Mouse (Mus musculus) CH12.LX (cell line): ENCODE measurements around the gene Troap.
"Not testable (repeated sequence)": the region's sequence is repeated elsewhere in the genome, so short reads cannot be mapped to it uniquely, and the experiment has no call there.

Source experiments
- CHD2 ChIP-seq: IDR thresholded peaks from 2 replicates; pipeline ENCODE4 v1.6.1; 2011; ENCODE audit warnings: low read length, improper control_type of control experiment
- CTCF ChIP-seq, 2 experiments: IDR thresholded peaks in 1 of 2; conservative IDR thresholded peaks in 1 of 2; 2 replicates each; pipeline ENCODE4 v1.5.1; 2011 to 2012; ENCODE audit warnings: low read depth in 2 of 2, low read length in 2 of 2, improper control_type of control experiment in 1 of 2, inconsistent platforms in 1 of 2, mild to moderate bottlenecking in 1 of 2, moderate library complexity in 1 of 2
- E2F4 ChIP-seq: IDR thresholded peaks from 2 replicates; pipeline ENCODE4 v1.6.1; 2011; ENCODE audit warnings: low read depth, low read length, improper control_type of control experiment; ENCODE audit not compliant: insufficient replicate concordance
- EP300 ChIP-seq: IDR thresholded peaks from 2 replicates; pipeline ENCODE4 v1.6.1; 2011; ENCODE audit warnings: low read length, improper control_type of control experiment
- GABPA ChIP-seq: IDR thresholded peaks from 2 replicates; pipeline ENCODE4 v1.6.1; 2012; ENCODE audit warnings: low read depth, low read length, improper control_type of control experiment, inconsistent platforms; ENCODE audit not compliant: insufficient replicate concordance
- KAT2A ChIP-seq: IDR thresholded peaks from 2 replicates; pipeline ENCODE4 v1.6.1; 2012; ENCODE audit warnings: low read length, improper control_type of control experiment, inconsistent platforms; ENCODE audit not compliant: insufficient replicate concordance
- MEF2A ChIP-seq: IDR thresholded peaks from 2 replicates; pipeline ENCODE4 v1.6.1; 2014; ENCODE audit warnings: low read depth, mild to moderate bottlenecking, inconsistent platforms, low read length, improper control_type of control experiment, borderline replicate concordance
- NRF1 ChIP-seq: IDR thresholded peaks from 2 replicates; pipeline ENCODE4 v1.6.1; 2014; ENCODE audit warnings: low read depth, mild to moderate bottlenecking, inconsistent platforms, low read length, improper control_type of control experiment, moderate library complexity
- POLR2A ChIP-seq: IDR thresholded peaks from 2 replicates; pipeline ENCODE4 v1.6.1; 2011; ENCODE audit warnings: low read depth, mild to moderate bottlenecking, improper control_type of control experiment, low read length
- RAD21 ChIP-seq: IDR thresholded peaks from 2 replicates; pipeline ENCODE4 v1.6.1; 2011; ENCODE audit warnings: low read depth, mild to moderate bottlenecking, low read length, improper control_type of control experiment, moderate library complexity
- TCF12 ChIP-seq: IDR thresholded peaks from 2 replicates; pipeline ENCODE4 v1.6.1; 2014; ENCODE audit warnings: low read depth, mild to moderate bottlenecking, inconsistent platforms, low read length, improper control_type of control experiment
- ZC3H11A ChIP-seq: IDR thresholded peaks from 2 replicates; pipeline ENCODE4 v1.6.1; 2012; ENCODE audit warnings: low read depth, mild to moderate bottlenecking, inconsistent platforms, low read length, improper control_type of control experiment
- ZMIZ1 ChIP-seq: IDR thresholded peaks from 2 replicates; pipeline ENCODE4 v1.6.1; 2012; ENCODE audit warnings: low read depth, mild to moderate bottlenecking, inconsistent platforms, low read length, improper control_type of control experiment

DNA sequence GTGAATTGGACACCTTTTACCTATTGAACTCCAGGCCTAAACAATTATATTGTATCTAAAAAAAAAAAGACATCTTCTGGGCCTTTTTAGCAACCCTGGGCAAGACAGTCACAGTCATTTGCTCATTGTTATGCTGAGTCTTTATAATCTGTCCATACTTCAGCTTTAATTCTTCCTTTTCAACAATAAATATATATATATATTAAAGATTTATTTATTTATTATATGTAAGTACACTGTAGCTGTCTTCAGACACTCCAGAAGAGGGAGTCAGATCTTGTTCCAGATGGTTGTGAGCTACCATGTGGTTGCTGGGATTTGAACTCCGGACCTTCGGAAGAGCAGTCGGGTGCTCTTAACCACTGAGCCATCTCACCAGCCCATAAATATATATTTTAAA, 1.6 kb downstream of the Troap start:
- not testable (repeated sequence) for TF ChIP-seq CTCF (conservative IDR thresholded peaks at IDR 0.05 in 1 of 2, IDR thresholded peaks at IDR 0.05 in 1 of 2; ENCODE audit: low read depth in 2 of 2, low read length in 2 of 2); POLR2A; KAT2A; E2F4; EP300; ZC3H11A; ZMIZ1; RAD21; NRF1; CHD2; MEF2A; TCF12; GABPA
